Mouse (Mus musculus): ENCODE data around the gene Tmem200b.

Gene Tmem200b

GRCm38 (mm10) chr4:131921461-131922346, at the start of gene Tmem200b:
Tmem200b (plus strand) TSS chr4:131921771.
- no peak for DNase-seq (ENCODE audit: low read depth)

- peak; percentile 44 for DNase-seq (ENCODE audit: low read depth)
Observed at GRCm38 (mm10) chr4:131872672-131873292, 48.8 kb upstream of the Tmem200b start.

GRCm38 (mm10) chr4:131873293-131874168, 48.0 kb upstream of the Tmem200b start, which contains the start of gene Srsf4:
Srsf4 (plus strand) TSS chr4:131873617.
- peak; percentile 96 for DNase-seq (ENCODE audit: low read depth)

- DNase-seq (ENCODE audit: low read depth): peak; percentile 70
Observed at GRCm38 (mm10) chr4:131874169-131874536, 47.4 kb upstream of the Tmem200b start.

- no peak for DNase-seq (ENCODE audit: low read depth)
Observed at GRCm38 (mm10) chr4:131874567-131874966, 47.0 kb upstream of the Tmem200b start.

GRCm38 (mm10) chr4:131875242-131875641, 46.3 kb upstream of the Tmem200b start:
- peak; percentile 48 for DNase-seq (ENCODE audit: low read depth)

- peak; percentile 25 for DNase-seq (ENCODE audit: low read depth)
Observed at GRCm38 (mm10) chr4:131876836-131877235, 44.7 kb upstream of the Tmem200b start.

- no peak for DNase-seq (ENCODE audit: low read depth)
Observed at GRCm38 (mm10) chr4:131879692-131880091, 41.9 kb upstream of the Tmem200b start.

GRCm38 (mm10) chr4:131881306-131881705, 40.3 kb upstream of the Tmem200b start:
- no peak for DNase-seq (ENCODE audit: low read depth)

GRCm38 (mm10) chr4:131883571-131883970, 38.0 kb upstream of the Tmem200b start:
- DNase-seq (ENCODE audit: low read depth): no peak

- DNase-seq (ENCODE audit: low read depth): no peak
Observed at GRCm38 (mm10) chr4:131885376-131885775, 36.2 kb upstream of the Tmem200b start.

GRCm38 (mm10) chr4:131888564-131888963, 33.0 kb upstream of the Tmem200b start:
- DNase-seq (ENCODE audit: low read depth): no peak

- DNase-seq (ENCODE audit: low read depth): peak; percentile 74
Observed at GRCm38 (mm10) chr4:131890692-131891091, 30.9 kb upstream of the Tmem200b start.

- DNase-seq (ENCODE audit: low read depth): peak; percentile 25
Observed at GRCm38 (mm10) chr4:131897109-131897508, 24.5 kb upstream of the Tmem200b start.

- no peak for DNase-seq (ENCODE audit: low read depth)
Observed at GRCm38 (mm10) chr4:131897787-131898186, 23.8 kb upstream of the Tmem200b start.

- DNase-seq (ENCODE audit: low read depth): no peak
Observed at GRCm38 (mm10) chr4:131898503-131899179, 22.9 kb upstream of the Tmem200b start.

- DNase-seq (ENCODE audit: low read depth): no peak
Observed at GRCm38 (mm10) chr4:131899180-131899554, 22.4 kb upstream of the Tmem200b start.

- no peak for DNase-seq (ENCODE audit: low read depth)
Observed at GRCm38 (mm10) chr4:131901090-131901489, 20.5 kb upstream of the Tmem200b start.

GRCm38 (mm10) chr4:131904478-131904877, 17.1 kb upstream of the Tmem200b start:
- peak; percentile 66 for DNase-seq (ENCODE audit: low read depth)

- no peak for DNase-seq (ENCODE audit: low read depth)
Observed at GRCm38 (mm10) chr4:131906423-131906822, 15.1 kb upstream of the Tmem200b start.

GRCm38 (mm10) chr4:131907912-131908311, 13.7 kb upstream of the Tmem200b start:
- peak; percentile 34 for DNase-seq (ENCODE audit: low read depth)
